Mouse (Mus musculus) kidney, adult 2 months (tissue): Measurements from ENCODE around the gene Hdac5.

Experiments
- CTCF ChIP-seq: fragments of 200-500 bp; conservative IDR thresholded peaks from 2 replicates; pipeline ENCODE4 v1.5.1; 2011; ENCODE audit warnings: low read depth, mild to moderate bottlenecking, control low read depth, low read length, moderate library complexity, mixed read lengths; ENCODE audit not compliant: insufficient read depth, insufficient read length
- POLR2A ChIP-seq: fragments of 200-500 bp; IDR thresholded peaks from one replicate; pipeline ENCODE4 v1.6.1; 2011; ENCODE audit warnings: low read depth, low read length, control low read depth

- no peak for TF ChIP-seq CTCF
- TF ChIP-seq POLR2A, result no peak
These were observed 524 bp downstream of the Hdac5 start for GRCm38 (mm10) chr11:102229331-102229953.
